Mouse (Mus musculus): ENCODE data around the gene Tmem237.

Gene Tmem237

DNA sequence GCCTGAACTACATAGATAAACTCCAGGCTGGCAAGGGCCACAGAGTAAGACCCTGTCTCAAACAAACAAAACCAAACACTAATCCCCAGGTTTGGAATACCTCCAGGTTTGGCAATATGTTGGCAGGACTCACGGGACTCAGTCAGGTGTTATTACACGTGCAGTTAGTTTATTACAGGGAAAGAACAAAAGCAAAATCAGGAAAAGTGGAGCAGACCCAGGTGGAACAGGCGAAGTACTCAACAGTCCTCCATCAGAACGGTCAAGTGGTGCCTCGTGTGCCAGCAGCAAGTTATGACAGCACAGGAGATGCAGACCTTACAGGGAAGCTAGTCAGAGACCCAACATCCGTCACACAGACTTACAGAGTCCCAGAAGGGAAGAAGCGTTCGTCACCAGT is 9.7 kb downstream of the Tmem237 start:
- in situ Hi-C loops (cut with MboI; ENCODE audit: low sequenced_read_pairs) = no loop called here

DNA sequence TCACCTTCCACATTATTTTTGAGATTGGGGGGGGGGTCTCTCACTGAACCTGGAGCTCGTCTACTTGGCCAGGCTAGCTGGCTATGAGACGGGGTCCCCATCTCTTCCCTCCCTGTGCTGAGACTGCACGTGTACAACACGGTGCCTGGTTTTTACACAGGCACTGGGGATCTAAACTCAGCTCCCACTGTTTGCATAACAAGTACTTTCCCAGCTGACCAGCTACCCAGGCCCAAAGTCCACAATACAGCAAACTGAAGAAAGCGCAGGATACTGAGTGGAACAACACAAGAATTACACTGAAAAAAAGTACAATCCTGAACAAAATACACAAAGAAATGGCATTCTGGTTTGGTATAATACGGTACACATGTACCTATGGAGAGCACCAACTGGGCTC is 18.1 kb downstream of the Tmem237 start:
- in situ Hi-C loops (cut with MboI; ENCODE audit: low sequenced_read_pairs) = no loop called here

DNA sequence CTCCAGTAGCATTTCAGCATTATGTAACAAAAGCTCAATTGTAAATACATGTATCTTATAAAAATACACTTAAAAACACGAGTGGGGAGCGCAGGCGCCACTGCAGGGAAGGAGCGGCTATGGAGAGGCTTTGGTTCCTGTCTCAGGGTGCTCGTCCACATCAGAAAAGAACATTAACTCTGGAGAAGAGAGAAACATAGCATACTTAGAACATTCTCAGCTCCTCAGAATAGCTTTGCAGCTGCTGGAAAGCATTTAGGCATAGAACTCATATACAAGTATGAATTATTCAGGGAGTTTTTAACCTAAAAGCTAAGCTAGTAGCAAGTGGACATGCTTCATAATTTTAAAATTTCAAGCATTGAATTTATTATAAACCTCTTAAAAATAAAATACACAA is 19.2 kb downstream of the Tmem237 start:
- in situ Hi-C loops (cut with MboI; ENCODE audit: low sequenced_read_pairs) = no loop called here

DNA sequence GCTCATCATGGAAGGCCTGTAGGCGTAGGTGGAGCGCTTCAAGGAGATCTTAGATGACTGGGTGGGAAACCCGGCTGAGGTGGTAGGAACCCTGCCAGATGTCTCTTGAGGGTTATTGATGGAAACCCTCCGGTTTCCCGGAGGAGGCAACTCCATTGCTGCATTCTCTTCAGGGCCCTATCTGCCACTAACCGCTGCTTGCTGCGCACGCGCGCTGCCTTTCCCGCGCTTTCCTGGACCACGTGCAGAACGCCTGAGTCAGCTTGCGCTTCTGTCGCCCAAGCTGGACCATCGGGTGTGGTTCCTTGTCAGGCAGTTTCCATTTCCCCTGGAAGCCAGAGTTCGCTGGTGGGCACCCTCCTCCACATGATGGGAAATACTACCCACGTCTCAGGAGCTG is 25.5 kb downstream of the Tmem237 start, which contains the start of gene C2cd6:
Gene C2cd6, minus strand, starts transcription at position 196 of the 400 bp plus-strand sequence.
- in situ Hi-C loops (cut with MboI; ENCODE audit: low sequenced_read_pairs) = no loop called here

DNA sequence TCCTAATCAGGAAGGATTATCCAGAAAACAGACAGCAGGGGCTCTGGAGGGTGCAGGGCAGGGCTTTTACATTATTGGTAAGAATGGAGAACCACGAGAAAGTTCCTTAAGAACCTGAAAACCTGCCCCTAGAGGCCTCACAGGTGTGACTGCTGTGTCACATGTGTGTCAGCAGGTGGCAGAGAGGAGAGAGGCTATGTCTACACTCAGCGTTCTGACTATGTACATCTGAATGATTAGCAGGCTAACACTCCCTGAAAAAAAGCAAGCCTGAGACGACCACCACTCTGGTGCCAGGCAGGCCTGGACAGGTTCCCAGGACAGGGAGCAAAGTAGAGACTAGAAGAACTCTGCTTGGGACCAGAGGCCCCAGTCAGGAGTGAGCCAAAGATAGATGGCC is 49.3 kb downstream of the Tmem237 start:
- in situ Hi-C loops (cut with MboI; ENCODE audit: low sequenced_read_pairs) = no loop called here

DNA sequence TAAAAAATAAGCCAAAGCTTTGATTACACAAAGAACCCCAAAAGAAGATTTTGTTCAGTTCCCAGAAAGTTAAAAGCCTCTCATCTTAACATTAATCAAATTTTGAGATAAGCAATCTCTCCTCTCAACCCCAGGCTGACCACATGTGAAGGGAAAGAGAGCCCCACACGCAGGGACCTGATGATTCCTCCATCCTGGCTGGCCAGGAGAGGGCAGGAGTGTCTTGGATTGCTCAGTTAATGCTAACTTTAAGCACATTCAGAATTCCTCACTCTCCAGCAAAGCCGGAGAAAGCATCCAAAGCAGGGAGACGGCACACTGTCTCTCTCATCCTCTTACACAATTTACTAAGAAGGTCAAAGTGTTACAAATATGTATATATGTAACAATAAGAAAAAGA is 52.2 kb downstream of the Tmem237 start:
- in situ Hi-C loops (cut with MboI; ENCODE audit: low sequenced_read_pairs) = no loop called here

DNA sequence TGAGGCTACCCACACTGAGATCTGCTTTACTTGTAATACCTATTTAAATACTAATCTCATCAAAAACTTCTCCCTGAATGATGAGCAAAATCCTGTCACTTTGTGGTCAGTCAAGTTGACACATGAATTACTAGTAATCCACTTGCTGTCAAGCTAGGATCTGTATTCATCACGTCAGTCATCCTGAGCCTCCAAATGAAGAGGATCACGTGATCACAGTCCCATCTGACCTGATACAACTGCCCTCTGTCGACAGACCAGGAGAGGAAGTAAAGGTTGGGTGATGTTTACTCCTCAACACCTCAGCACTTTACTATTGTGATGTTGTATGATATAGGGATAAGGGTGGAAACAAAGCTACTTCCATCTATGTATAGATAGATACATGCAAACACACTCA is 56.5 kb downstream of the Tmem237 start:
- in situ Hi-C loops (cut with MboI; ENCODE audit: low sequenced_read_pairs) = no loop called here

DNA sequence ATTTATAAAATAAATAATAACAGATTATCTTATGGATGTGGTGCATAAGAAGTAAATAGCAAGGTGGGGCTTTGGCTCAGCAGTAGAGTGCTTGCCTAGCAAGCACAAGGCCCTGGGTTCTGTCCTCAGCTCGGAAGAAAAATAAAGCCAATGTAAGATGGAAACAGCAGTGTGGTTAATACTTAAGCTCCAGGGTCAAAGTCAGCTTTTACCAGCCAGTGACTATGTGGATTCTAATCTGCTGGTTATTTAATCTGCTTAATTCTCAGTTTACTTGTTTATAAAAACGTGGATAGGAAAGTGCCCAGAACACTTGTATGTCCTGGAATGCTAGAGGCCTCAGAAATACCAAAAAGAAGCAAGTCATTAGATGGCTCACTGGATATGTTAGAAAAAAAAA is 63.3 kb downstream of the Tmem237 start:
- in situ Hi-C loops (cut with MboI; ENCODE audit: low sequenced_read_pairs) = no loop called here

DNA sequence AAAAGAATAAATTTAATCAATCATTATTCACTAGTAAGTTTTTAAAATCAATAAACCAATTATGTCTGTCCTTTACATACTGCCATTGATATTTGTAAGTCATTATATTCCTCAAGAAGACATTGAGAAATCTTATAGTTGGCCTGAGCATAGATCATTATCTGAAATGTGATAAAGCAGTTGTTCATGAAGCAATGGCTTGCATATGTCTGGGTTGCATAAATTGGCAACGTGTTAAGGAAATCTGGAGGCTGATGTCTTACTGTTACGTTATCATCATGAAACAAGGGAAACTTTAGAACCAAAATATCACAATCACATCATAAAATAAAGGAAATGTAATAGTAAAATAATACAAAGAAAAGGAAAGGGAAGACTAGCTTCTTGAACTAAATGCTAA is 68.9 kb downstream of the Tmem237 start:
- in situ Hi-C loops (cut with MboI; ENCODE audit: low sequenced_read_pairs) = no loop called here
